Mouse (Mus musculus) heart, adult 2 months (tissue): Measurements from ENCODE around the gene Cd164l2.

Source experiments
- CTCF ChIP-seq: fragments of 200-600 bp; IDR thresholded peaks from 2 replicates; pipeline ENCODE4 v1.8.1; 2022; ENCODE audit warnings: antibody characterized with exemption, mild to moderate bottlenecking, moderate library complexity
- POLR2A ChIP-seq: fragments of 200-500 bp; IDR thresholded peaks from 2 replicates; pipeline ENCODE4 v1.6.1; 2011; ENCODE audit warnings: mild to moderate bottlenecking, low read depth, low read length, control low read depth; ENCODE audit not compliant: insufficient read depth

GRCm38 (mm10) chr4:133210788-133211390 is 1.0 kb upstream of the Cd164l2 start:
- TF ChIP-seq POLR2A (no peak), CTCF (no peak)
